Mouse (Mus musculus) heart, adult 8-10 months (tissue): ENCODE data around the gene Gm45716. TPM values are rescaled to one million over a fixed set of nuclear protein-coding genes. Genes with fewer than 3 reads are reported as not detected.

Source experiments
- DNase-seq: peaks from one replicate; pipeline ENCODE4 v3.0.0; 2022; ENCODE audit warnings: low spot score
- total RNA-seq, 4 experiments: library from RNA; stranded (reverse); gene quantifications; 2 replicates each; pipeline ENCODE4 v1.2.4; 2022

The Gm45716 gene
- total RNA-seq, 4 experiments from 2014 or later: 5.7 to 7.4 (median 7.1) TPM

DNA sequence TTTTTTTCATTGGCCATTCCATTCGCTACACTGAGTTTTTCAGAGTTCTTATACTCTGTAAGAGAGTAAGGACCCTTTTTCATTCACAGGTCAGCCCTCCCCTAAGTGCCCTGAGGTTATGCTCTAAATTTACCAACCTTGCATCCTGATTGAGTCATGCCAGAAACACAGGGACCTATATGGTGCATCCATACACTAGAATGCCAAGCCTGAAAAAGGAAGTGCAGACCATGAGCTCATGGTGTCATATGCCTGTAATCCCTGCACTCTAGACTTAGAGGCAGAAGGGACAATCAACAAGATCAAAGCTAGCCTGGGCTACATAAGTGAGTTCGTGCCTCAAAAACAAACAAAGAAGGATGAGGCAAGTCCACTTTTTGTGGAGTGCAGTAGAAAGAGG is 13.3 kb downstream of the Gm45716 start:
- no peak for DNase-seq

DNA sequence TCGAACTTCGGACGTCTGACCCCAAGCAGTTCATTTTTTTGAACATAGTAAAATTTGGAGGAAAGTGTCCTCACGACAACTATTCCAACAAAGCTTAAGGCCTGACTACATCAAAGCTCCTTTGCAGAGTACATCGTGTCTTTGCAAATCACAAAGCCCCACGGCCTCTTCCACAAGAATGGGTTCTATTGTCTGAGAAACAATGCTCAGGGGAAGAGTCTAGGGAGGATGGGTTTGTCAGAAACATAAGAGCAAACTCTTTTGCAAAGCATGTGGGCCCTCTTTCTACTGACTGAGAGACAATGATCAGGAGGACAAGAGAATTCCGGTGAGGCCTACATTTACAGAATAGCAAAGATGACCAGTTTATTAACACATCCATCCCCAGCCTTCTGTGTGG is 26.8 kb downstream of the Gm45716 start:
- DNase-seq: no peak

- DNase-seq: no peak
Measured at GRCm38 (mm10) chr11:90220022-90220645, 32.7 kb downstream of the Gm45716 start.

GRCm38 (mm10) chr11:90220750-90221149 is 33.3 kb downstream of the Gm45716 start:
- no peak for DNase-seq

DNA sequence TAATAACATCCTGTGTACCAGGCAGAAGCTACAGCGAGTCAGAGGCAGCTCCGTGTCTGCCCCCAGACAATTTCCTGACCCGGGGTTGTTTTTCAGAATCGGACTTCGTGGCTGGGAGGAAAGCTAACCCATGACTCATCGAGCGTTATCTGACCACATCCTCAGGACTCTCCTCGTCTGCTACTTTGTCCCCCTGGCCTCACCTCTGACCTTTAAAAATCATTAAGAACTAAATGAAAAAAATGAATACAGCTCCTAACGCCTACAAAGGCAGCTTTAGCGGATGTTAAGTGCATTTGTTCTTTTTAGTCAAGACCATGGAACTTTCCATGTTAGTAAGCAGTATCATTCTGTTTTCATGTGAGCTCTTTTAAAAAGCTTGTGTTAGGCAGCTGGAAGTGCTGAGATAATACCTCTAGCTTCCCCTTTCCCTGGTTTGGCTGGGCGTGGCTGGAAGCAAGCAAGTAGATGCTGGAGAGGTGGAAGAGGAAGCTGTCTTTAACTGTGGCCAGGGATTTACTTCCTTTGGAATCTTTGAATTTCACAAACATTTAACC is 37.5 kb downstream of the Gm45716 start:
- peak; percentile 39 for DNase-seq

DNA sequence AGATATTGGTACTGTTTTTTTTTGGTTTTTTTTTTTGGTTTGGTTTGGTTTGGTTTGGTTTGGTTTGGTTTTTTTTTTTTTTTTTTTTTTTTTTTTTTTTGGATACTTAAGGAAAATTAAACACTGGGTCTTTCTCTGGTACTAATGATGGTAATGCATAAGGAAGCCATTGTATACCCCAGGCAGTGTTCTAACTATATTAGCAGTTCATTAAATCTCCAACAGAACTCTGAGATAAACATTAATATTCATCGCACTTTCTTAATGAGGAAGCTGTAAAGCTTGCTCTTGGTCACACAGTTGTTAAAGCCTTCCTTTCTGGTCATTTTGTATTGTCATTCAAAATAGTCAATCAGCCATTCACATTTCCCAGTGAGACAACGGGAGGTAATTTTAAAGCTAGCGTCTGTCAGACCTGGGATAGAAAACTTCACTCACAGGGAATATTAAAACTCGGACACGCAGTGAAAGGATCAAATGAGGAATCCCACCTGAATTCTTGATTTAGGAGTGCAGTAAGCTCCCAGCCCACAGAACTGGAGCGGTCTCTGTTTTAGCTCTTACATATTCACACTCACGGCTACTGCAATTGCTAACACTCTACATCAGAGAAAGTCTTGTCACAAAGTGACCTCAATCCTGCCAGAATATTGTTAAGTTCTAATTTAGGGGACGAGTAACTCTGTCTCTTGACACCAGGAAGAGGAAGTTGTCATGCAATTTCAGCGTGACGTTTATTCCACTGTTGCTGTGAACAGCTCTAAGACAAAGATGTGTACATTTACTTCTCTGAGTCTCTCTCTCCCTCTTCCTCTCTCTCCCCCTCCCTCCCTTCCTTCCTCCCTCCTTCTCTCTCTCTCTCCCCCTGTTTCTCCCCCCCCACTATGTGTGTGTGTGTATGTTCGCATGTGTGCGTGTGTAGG is 39.8 kb downstream of the Gm45716 start:
- DNase-seq: no peak

DNA sequence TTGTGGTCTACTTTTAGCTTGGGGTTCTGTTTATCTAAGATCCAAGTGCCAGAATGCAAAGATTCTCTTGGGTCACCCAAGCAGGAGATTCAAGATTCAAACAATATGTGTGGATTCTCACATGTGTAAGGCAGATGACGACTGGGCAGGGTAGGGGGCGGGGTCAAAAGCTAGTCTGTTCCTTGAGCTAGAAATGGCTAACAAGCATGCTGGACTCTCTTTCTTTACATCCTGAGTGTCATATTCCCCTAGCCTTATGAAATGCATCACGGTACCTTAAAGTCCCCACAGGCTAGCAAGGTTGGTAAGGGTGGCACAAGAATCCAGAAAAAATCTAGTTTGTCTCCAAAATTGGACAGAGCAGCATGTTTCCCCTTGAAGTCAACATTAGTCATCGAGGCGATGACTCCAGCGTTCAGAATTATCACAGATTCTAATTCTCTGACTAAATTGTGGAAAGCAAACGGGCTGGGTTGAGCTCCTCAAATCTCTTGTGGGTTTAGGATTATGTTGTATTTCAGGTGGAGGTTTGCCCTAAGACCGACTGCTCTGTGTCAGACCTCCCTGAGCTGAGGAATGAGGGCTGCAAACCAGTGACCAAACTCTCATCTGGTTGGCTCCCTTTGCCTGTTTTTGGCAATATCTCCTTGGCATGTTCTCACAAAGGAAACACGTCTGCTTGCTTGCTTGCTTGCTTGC is 40.9 kb downstream of the Gm45716 start:
- no peak for DNase-seq

- DNase-seq: no peak
Measured at GRCm38 (mm10) chr11:90229800-90230199, 42.3 kb downstream of the Gm45716 start.

GRCm38 (mm10) chr11:90230671-90231070 is 43.2 kb downstream of the Gm45716 start:
- DNase-seq: peak; percentile 42

DNA sequence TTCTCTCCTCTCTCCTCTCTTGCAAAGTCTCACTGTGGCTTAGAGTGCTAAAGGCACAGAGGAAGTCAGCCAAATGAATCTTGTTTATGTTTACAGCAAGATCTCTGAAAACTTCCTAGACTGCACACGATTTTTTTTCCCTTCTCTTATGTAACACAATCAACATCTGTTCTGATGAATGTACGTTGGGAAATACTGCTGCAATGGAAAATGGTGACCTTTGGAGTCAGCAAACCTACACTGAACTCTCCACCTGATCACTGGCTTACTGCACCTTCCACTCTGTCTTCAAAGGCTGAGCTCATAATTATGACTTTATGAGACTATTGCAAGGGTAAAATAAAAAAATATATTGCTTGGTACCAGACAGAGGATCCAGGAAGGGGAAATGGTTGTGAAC is 44.1 kb downstream of the Gm45716 start:
- DNase-seq: no peak

DNA sequence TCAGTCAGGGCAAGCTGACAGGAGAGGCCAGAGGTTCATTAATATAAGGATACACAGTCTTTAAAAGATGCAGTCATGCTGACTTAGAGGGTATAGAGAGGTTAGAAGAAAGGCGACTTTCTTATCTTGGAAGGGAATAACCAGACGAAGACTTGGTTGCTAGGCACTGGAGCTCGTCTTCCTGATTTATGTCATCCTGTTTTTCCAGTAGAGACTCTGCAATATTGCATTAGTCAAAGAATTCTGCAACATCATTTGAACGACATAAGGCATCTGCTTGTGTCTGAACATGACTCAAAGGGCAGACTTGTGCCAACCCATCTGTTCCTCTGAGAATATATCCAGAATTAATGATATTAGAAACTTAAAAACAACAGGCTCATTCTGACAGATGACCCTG is 45.2 kb downstream of the Gm45716 start:
- DNase-seq: no peak

- DNase-seq: no peak
Measured at GRCm38 (mm10) chr11:90235221-90235620, 47.7 kb downstream of the Gm45716 start.

DNA sequence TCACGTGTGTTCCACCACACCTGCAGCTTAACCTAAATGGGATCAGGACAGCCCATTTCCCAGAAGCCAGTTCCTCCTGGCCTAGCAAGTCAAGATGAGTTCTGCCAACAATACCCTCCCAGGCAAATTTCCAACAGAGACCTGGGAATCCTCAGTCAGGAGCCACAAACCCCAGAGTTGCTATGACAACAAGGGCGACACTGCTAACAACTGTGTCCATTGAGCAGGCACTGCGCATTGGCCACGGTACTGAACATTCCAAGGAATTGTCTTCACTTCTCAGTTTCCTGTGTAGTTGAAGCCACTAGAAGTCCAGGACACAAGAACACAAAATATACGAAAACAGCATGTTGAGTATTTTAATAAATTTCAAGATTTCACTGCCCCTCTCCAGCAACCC is 50.1 kb downstream of the Gm45716 start:
- no peak for DNase-seq

GRCm38 (mm10) chr11:90238657-90239056 is 51.2 kb downstream of the Gm45716 start:
- DNase-seq: no peak

DNA sequence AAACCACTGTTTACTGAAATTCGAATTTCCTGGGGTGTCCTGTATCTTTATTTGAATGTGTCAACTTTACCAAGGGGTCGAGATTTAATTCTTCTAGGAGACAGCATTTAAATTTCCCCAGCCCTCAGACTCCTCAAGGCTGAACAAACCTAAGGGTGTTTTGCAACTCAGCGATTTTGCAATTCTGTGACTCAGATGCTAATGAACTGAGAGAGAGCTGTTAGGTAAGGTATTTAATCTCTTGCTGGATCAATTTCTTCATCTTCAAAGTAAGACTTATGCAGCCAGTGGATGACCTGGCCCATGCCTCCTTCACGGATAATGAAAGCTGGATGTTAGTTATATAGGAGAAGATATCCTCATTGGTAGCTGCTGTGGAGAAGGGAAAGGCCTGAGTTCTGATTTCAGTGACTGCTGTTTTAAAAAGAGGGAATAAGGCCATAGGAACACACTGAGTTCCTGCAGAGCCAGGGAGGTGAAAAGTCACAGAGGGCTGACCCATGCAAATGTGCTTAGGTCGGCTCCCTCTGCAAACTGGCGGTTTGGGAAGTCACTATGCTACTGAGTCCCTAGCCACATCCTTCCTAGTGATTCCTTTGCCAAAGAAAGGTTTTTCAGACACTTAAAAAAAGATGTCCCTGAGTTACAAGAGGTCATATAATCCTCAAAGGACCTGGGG is 53.3 kb downstream of the Gm45716 start:
- DNase-seq: no peak

- DNase-seq: no peak
Measured at GRCm38 (mm10) chr11:90241874-90242273, 54.4 kb downstream of the Gm45716 start.

DNA sequence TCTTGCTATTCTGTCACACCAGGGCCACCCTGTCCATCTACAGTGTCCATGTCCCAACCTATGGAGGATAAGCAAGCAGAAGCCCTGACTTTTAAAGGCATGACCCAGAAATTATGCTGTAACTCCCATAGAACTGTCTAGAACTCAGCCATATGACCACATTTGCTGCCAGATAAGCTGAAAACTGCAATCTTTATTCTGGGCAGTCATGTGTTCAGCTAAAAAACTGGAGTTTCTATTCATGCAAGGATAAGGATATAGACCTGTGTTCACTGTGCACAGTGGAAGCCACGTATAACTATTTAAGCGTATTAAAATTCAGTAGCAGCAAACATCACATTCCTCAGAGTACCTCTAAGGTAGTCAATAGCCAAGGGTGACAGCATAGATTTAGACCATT is 55.8 kb downstream of the Gm45716 start:
- DNase-seq: no peak

DNA sequence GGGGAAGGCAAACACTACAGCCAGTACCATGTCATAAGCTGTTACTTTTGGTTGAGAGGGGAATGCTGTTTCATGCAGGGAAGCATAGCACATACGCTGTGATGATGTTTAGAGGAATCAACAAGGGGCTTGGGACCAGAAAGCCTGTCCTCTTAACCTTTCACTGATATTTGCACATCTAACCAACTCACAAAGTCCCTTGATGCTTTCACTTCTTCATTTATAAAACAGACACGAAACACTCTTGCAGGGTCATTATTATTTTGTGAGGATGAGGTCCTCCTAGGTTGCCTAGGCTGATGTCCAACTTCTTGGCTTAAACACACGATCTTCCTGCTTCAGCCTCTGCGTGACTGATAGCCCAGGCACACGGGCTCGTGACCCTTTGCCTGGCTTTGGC is 58.1 kb downstream of the Gm45716 start:
- DNase-seq: no peak

- no peak for DNase-seq
Measured at GRCm38 (mm10) chr11:90246676-90247075, 59.2 kb downstream of the Gm45716 start.

GRCm38 (mm10) chr11:90247793-90248192 is 60.3 kb downstream of the Gm45716 start:
- no peak for DNase-seq

GRCm38 (mm10) chr11:90249025-90249650 is 61.7 kb downstream of the Gm45716 start, which contains the start of gene Mmd:
Gene Mmd, plus strand, starts transcription at chr11:90249456.
- peak; percentile 98 for DNase-seq
